Mouse (Mus musculus): Measurements from ENCODE around the gene Cnbd2. TPM values are rescaled to one million over a fixed set of nuclear protein-coding genes. Genes with fewer than 3 reads are reported as not detected.

Cnbd2 gene
- polyA plus RNA-seq, 1 experiment from 2014 or later, result 2.0 TPM

- WGBS (ENCODE audit: insufficient replicate concordance), result 21% methylated on average over 14 of the region's 14 CpGs
- Histone ChIP-seq H3K9ac (no peak overlapping the region), H3K4me1 (peaks cover 18% of the 10 kb centered on the region), H3K27ac (no peak overlapping the region), H3K9me3 (replicated peaks) (no peaks in the 10 kb centered on the region), H3K4me2 (peak overlapping the region; percentile 75), H3K27me3 (replicated peaks) (peaks cover 91% of the 10 kb centered on the region), H3K4me3 (peak overlapping the region; percentile 52), H3K36me3 (no peaks in the 10 kb centered on the region)
- 0 out of 2 replicates have a peak, but pooled peaks have one; percentile 18 for ATAC-seq
These were observed 108.2 kb downstream of the Cnbd2 start for GRCm38 (mm10) chr2:156420327-156420693.

DNA sequence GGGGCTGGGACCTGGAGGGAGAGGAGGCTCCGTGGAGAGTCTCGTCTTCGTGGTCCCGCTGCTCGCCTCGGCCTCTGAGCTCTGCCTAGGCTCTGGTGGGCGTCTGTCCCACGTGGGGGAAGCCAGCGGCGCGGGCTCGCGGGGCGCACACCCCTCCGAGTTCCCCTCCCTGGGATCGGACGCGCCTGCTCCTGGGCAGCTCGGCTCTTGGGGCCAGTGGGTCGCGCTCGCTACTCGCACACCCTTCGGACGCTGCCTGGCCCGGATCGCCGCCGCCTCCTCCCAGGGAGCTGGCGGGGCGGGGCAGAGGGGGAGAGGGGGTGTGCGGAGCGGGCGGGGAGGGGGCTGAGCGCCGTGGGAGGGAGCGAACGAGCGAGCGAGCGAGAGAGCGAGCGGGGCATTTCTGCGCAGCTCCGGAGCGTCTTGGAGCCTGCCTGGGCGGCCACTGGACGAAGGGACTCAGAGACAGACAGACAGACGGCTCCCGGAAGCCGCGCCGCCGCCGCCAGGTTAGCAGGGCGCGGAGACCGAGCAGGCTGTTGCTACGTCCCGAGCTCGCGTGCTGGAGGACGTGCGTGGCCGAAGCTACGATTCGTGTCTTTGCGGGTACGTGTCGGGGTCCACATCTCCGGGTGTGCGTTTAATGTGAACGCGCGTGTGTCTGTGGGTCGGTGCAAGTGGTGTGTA lies 108.7 kb downstream of the Cnbd2 start, which contains the start of gene Epb41l1:
TSS of gene Epb41l1 (plus strand) at position 216 of the 687 bp plus-strand sequence.
- Histone ChIP-seq H3K4me1 (peaks cover 18% of the 10 kb centered on the region), H3K36me3 (no peaks in the 10 kb centered on the region), H3K27ac (no peak within 1 kb of the TSS), H3K4me3 (peak within 1 kb of the TSS; percentile 52), H3K27me3 (replicated peaks) (peaks cover 96% of the 10 kb centered on the region), H3K9me3 (replicated peaks) (no peaks in the 10 kb centered on the region), H3K9ac (peak within 1 kb of the TSS; percentile 40; the same call in 1 of the 2 replicates), H3K4me2 (peak within 1 kb of the TSS; percentile 75)
- peak; percentile 28; the same call in 1 of the 2 replicates for ATAC-seq
- WGBS (ENCODE audit: insufficient replicate concordance), result 1% methylated on average over 76 of the region's 76 CpGs

- peaks cover 18% of the 10 kb centered on the region for H3K4me1 ChIP-seq
- WGBS (ENCODE audit: insufficient replicate concordance), result 2% methylated on average over 36 of the region's 36 CpGs
- peak; percentile 28; the same call in 1 of the 2 replicates for ATAC-seq
- no peak overlapping the region for H3K9ac ChIP-seq
- H3K9me3 ChIP-seq (replicated peaks), result no peaks in the 10 kb centered on the region
- H3K27ac ChIP-seq, result no peak overlapping the region
- peak overlapping the region; percentile 75 for H3K4me2 ChIP-seq
- H3K4me3 ChIP-seq, result peak overlapping the region; percentile 52
- peaks cover 98% of the 10 kb centered on the region for H3K27me3 ChIP-seq (replicated peaks)
- H3K36me3 ChIP-seq, result no peaks in the 10 kb centered on the region
These were observed 109.4 kb downstream of the Cnbd2 start for GRCm38 (mm10) chr2:156421381-156422110.

- no peak overlapping the region for H3K4me3 ChIP-seq
- no peak overlapping the region for H3K27ac ChIP-seq
- H3K9ac ChIP-seq, result no peak overlapping the region
- no peaks in the 10 kb centered on the region for H3K9me3 ChIP-seq (replicated peaks)
- no peak for ATAC-seq
- no peak overlapping the region for H3K4me2 ChIP-seq
- WGBS (ENCODE audit: insufficient replicate concordance), result 5% methylated on average over 8 of the region's 8 CpGs
- peaks cover 18% of the 10 kb centered on the region for H3K4me1 ChIP-seq
- H3K27me3 ChIP-seq (replicated peaks), result peaks cover 99% of the 10 kb centered on the region
- no peaks in the 10 kb centered on the region for H3K36me3 ChIP-seq
These were observed 110.5 kb downstream of the Cnbd2 start for GRCm38 (mm10) chr2:156422631-156423030.

GRCm38 (mm10) chr2:156423672-156424071 lies 111.6 kb downstream of the Cnbd2 start:
- no peak overlapping the region for H3K9ac ChIP-seq
- WGBS (ENCODE audit: insufficient replicate concordance), result 52% methylated on average over 4 of the region's 4 CpGs
- H3K27me3 ChIP-seq (replicated peaks), result peaks cover 88% of the 10 kb centered on the region
- H3K9me3 ChIP-seq (replicated peaks), result no peaks in the 10 kb centered on the region
- H3K4me2 ChIP-seq, result no peak overlapping the region
- H3K4me3 ChIP-seq, result no peak overlapping the region
- H3K36me3 ChIP-seq, result no peaks in the 10 kb centered on the region
- peaks cover 18% of the 10 kb centered on the region for H3K4me1 ChIP-seq
- no peak overlapping the region for H3K27ac ChIP-seq
- ATAC-seq, result no peak

Small RNAs within 50 kb of the gene (microRNA-seq; reads per million reads assigned to microRNA genes)
- gene Gm22758, result not detected
- not detected for gene Gm22759

Other genes starting within 250 kb of the Cnbd2 start
- gene Spag4, start 247.1 kb upstream of the Cnbd2 start, polyA plus RNA-seq (2016; fragmentation: Nextera tagmentation; extraction: Ambion mirVana), result 2.2 and 2.6 TPM in 2 replicates
- gene Cpne1, start 200.3 kb upstream of the Cnbd2 start, polyA plus RNA-seq (2016; fragmentation: Nextera tagmentation; extraction: Ambion mirVana), result 36.2 and 37.6 TPM in 2 replicates
- 15.5 and 17.2 TPM in 2 replicates for gene Rbm12, start 200.3 kb upstream of the Cnbd2 start, polyA plus RNA-seq (2016; fragmentation: Nextera tagmentation; extraction: Ambion mirVana)
- 11.1 and 11.6 TPM in 2 replicates for gene Gm28036, start 185.2 kb upstream of the Cnbd2 start, polyA plus RNA-seq (2016; fragmentation: Nextera tagmentation; extraction: Ambion mirVana)
- gene Romo1, start 168.3 kb upstream of the Cnbd2 start, polyA plus RNA-seq (2016; fragmentation: Nextera tagmentation; extraction: Ambion mirVana), result 302 and 311 TPM in 2 replicates
- 70.7 and 72.0 TPM in 2 replicates for gene Nfs1, start 168.1 kb upstream of the Cnbd2 start, polyA plus RNA-seq (2016; fragmentation: Nextera tagmentation; extraction: Ambion mirVana)
- 328 and 329 TPM in 2 replicates for gene Rbm39, start 132.1 kb upstream of the Cnbd2 start, polyA plus RNA-seq (2016; fragmentation: Nextera tagmentation; extraction: Ambion mirVana)
- 22.1 and 26.2 TPM in 2 replicates for gene Phf20, start 115.8 kb upstream of the Cnbd2 start, polyA plus RNA-seq (2016; fragmentation: Nextera tagmentation; extraction: Ambion mirVana)
- 57.4 and 65.1 TPM in 2 replicates for gene Scand1, start 405 bp downstream of the Cnbd2 start, polyA plus RNA-seq (2016; fragmentation: Nextera tagmentation; extraction: Ambion mirVana)
- 0.75 and 1.0 TPM in 2 replicates for gene Epb41l1, start 108.6 kb downstream of the Cnbd2 start, polyA plus RNA-seq (2016; fragmentation: Nextera tagmentation; extraction: Ambion mirVana)
- gene Aar2, start 235.3 kb downstream of the Cnbd2 start, polyA plus RNA-seq (2016; fragmentation: Nextera tagmentation; extraction: Ambion mirVana), result 20.9 and 22.6 TPM in 2 replicates